Mouse (Mus musculus) intestine, embryonic 15.5 days (tissue): ENCODE measurements around the gene Gsta4. TPM values are rescaled to one million over a fixed set of nuclear protein-coding genes. Genes with fewer than 3 reads are reported as not detected.
"Not testable (repeated sequence)": the region's sequence is repeated elsewhere in the genome, so short reads cannot be mapped to it uniquely, and the experiment has no call there.

Experiments used
- ATAC-seq: fragments of 200-750 bp; cut with Nextera tagmentation; 2 replicates; pipeline ENCODE4 v1.8.0; 2017; ENCODE audit warnings: moderate TSS enrichment, moderate library complexity
- H3K27ac ChIP-seq: fragments of 300-500 bp; sonication (generic); 2 replicates; pipeline ENCODE4 v1.5.1; 2015; ENCODE audit warnings: mild to moderate bottlenecking, inconsistent platforms
- H3K27me3 ChIP-seq: fragments of 300-500 bp; sonication (generic); replicated peaks from 2 replicates; pipeline ENCODE4 v1.6.1; 2015; ENCODE audit warnings: inconsistent platforms
- H3K36me3 ChIP-seq: fragments of 300-500 bp; sonication (generic); 2 replicates; pipeline ENCODE4 v1.6.1; 2015; ENCODE audit warnings: inconsistent platforms
- H3K4me1 ChIP-seq: fragments of 300-500 bp; sonication (generic); replicated peaks from 2 replicates; pipeline ENCODE4 v1.6.1; 2015; ENCODE audit warnings: inconsistent platforms
- H3K4me2 ChIP-seq: fragments of 300-500 bp; sonication (generic); replicated peaks from 2 replicates; pipeline ENCODE4 v1.6.1; 2015; ENCODE audit warnings: mild to moderate bottlenecking, inconsistent platforms
- H3K4me3 ChIP-seq: fragments of 300-500 bp; sonication (generic); replicated peaks from 2 replicates; pipeline ENCODE4 v1.5.1; 2015; ENCODE audit warnings: inconsistent platforms
- H3K9ac ChIP-seq: fragments of 300-500 bp; sonication (generic); 2 replicates; pipeline ENCODE4 v1.6.1; 2015; ENCODE audit warnings: inconsistent platforms
- H3K9me3 ChIP-seq: fragments of 300-500 bp; sonication (generic); 2 replicates; pipeline ENCODE4 v1.6.1; 2016; ENCODE audit warnings: inconsistent platforms
- WGBS: fragments of 180-500 bp; shearing (Covaris S2); methylation state at CpG from one replicate; pipeline ENCODE4 v1.1.7; 2015; 5-methylcytosine and 5-hydroxymethylcytosine counted together
- polyA plus RNA-seq: library from polyadenylated mRNA; unstranded; fragments of >200 nt; fragmentation: Nextera tagmentation; extraction: Ambion mirVana; gene quantifications from 2 replicates; pipeline ENCODE4 v1.2.1, GENCODE M21; 2015

The Gsta4 gene
- 56.0 and 56.9 TPM in 2 replicates for polyA plus RNA-seq

DNA sequence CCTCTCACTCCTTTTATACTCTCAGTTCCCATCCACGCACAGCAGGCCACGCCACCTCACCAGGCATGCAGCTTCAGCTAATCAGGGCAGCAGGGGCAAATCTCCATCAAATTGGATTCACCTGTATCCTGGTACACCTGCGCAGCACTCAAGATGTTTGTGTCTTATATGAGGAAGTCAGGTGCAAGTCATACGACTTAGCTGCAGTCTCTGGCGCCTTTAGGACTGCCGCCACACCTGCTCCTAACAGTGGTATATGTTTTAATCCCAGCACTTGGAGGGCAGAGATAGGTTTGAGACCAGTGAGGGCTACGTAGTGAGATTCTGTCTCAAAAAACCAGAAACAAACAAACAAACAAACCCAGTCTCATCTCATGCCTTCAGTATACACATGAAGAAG lies at the start of gene Gsta4:
Gene Gsta4, plus strand, starts transcription at position 301 of the 400 bp plus-strand sequence.
- H3K27ac ChIP-seq, H3K4me3 ChIP-seq, H3K9me3 ChIP-seq, H3K4me1 ChIP-seq, H3K9ac ChIP-seq, H3K27me3 ChIP-seq, H3K4me2 ChIP-seq, H3K36me3 ChIP-seq, ATAC-seq: not testable (repeated sequence)
- over 99% methylated on average over 4 of the region's 7 CpGs for WGBS

DNA sequence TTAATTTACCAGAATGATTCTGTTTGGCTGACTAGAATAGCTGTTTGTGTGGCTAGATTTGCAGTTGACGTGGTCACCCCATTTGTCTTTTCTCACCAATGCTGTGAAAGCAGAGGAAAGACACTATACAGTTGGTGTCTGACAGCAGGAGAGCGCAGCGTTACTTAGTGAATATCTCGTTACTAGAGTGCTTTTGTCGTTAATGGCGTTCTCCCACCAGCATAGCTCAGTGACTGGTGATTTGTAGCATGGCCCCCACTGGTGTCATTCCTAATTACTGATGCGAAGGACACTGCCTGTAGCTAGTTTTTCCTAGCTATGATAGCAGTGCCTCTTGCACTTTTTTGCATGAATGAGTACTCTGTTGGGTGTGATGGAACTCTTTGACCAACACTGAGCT lies 46.9 kb upstream of the Gsta4 start:
- Histone ChIP-seq H3K4me3 (no peak overlapping the region), H3K27ac (no peak overlapping the region), H3K27me3 (no peaks in the 10 kb centered on the region), H3K4me1 (no peaks in the 10 kb centered on the region), H3K36me3 (0 out of 2 replicates have a peak, but pooled peaks cover 18% of the 10 kb centered on the region), H3K9ac (no peak overlapping the region), H3K9me3 (no peaks in the 10 kb centered on the region), H3K4me2 (no peak overlapping the region)
- WGBS: 82% methylated on average over 7 of the region's 7 CpGs
- no peak for ATAC-seq

DNA sequence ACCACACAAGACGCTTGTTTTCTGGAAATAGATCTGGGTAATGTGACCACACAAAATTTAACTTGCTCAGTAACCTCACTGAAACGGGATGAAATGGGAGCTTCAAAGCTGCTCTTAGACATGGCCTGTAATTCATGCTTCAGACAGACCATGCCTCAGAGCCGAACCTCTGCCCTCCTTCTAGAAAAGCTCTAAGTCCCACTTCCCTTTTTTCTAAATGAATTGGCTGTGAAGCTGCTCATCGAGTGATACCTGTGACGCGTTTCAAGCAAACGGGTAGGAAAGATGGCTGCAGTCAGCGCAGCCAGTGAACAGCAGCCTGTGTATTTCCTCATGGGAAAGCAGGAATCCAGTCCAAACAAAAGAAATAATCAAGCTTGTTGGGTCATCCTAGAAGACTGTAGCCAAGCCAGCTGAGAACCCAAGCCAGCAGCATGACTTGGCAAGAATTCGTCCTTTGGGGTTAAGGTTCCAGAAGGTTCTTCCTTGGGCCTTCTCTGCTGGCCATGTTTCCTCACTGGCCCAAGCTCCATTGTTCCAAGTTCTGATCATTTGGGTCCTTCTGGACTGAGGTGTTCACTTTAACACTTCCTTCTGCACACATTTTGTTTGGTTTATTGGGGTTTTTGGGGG lies 44.4 kb upstream of the Gsta4 start:
- no peak overlapping the region for H3K9ac ChIP-seq
- no peaks in the 10 kb centered on the region for H3K4me1 ChIP-seq
- H3K27me3 ChIP-seq: no peaks in the 10 kb centered on the region
- no peaks in the 10 kb centered on the region for H3K9me3 ChIP-seq
- 93% methylated on average over 9 of the region's 9 CpGs for WGBS
- no peak for ATAC-seq
- no peak overlapping the region for H3K4me3 ChIP-seq
- H3K27ac ChIP-seq: no peak overlapping the region
- H3K36me3 ChIP-seq: peaks cover 22% of the 10 kb centered on the region
- H3K4me2 ChIP-seq: no peak overlapping the region

DNA sequence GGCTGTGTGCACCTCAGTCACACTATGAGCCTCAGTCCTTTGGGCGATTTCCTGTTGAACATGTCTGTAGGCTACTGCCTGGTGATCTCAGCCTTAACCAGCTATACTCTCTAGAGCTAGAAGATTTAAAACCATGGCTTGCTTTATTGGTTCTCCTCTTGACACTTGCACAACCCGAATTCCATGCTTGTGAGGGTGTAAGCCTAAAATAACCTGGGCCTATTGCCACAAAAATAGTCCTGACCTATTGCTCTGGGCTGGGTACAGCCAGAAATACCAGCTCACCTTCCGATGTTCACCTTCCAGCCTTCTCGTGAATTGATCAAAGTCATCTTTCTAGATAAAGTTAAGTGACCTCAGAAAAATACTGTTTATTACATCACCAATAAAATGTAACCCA lies 43.1 kb upstream of the Gsta4 start:
- ATAC-seq: no peak
- H3K27me3 ChIP-seq: no peaks in the 10 kb centered on the region
- no peak overlapping the region for H3K27ac ChIP-seq
- WGBS: 86% methylated on average over 4 of the region's 4 CpGs
- H3K4me1 ChIP-seq: no peaks in the 10 kb centered on the region
- no peaks in the 10 kb centered on the region for H3K9me3 ChIP-seq
- no peak overlapping the region for H3K9ac ChIP-seq
- H3K36me3 ChIP-seq: peaks cover 18% of the 10 kb centered on the region
- H3K4me2 ChIP-seq: no peak overlapping the region
- H3K4me3 ChIP-seq: no peak overlapping the region

DNA sequence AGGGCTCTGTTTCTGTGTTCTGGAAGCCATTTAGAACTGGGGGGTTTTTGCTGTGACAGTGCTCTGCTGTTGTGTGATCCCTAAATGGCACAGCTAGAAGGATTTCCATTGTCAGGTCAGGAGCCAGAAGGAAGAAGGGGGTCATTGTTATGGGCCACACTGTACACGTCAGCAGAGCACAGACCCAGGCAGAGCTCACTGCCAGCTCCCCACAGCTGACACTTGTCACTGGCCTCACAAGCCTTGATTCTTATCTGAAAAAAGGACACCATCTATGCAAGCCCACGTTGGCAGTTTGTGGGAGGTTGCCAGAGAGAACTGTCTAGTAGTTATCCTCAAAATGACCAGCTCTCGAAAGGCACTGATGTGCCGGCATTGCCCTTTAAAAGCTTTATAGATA lies 36.5 kb upstream of the Gsta4 start:
- Histone ChIP-seq H3K27ac (no peak overlapping the region), H3K27me3 (no peaks in the 10 kb centered on the region), H3K9ac (no peak overlapping the region), H3K4me2 (no peak overlapping the region), H3K4me3 (no peak overlapping the region), H3K9me3 (no peaks in the 10 kb centered on the region), H3K4me1 (no peaks in the 10 kb centered on the region), H3K36me3 (peaks cover 17% of the 10 kb centered on the region)
- ATAC-seq: peak; percentile 48
- WGBS: 67% methylated on average over 4 of the region's 4 CpGs

DNA sequence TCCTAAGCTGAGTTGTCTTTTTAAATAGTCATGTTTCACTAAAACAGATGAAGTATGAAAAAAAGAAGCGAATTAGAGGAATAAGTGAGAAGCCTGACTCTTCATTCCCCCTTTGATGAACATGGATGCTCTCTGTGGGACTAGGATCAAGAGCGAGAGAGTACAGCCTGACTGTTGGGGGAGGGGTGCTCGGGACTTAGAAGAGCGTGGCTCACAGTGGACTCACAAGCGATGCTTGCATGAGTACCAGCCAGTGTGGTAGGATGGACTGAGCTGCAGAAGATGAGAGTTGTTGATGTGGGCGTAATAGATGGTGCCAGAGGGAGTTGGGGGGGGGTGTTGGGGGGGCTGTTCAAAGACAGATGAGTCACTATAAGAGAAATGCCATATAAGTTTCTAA lies 35.9 kb upstream of the Gsta4 start:
- no peak overlapping the region for H3K9ac ChIP-seq
- H3K4me2 ChIP-seq: no peak overlapping the region
- H3K27me3 ChIP-seq: no peaks in the 10 kb centered on the region
- 82% methylated on average over 6 of the region's 6 CpGs for WGBS
- no peaks in the 10 kb centered on the region for H3K9me3 ChIP-seq
- peaks cover 15% of the 10 kb centered on the region for H3K36me3 ChIP-seq
- no peaks in the 10 kb centered on the region for H3K4me1 ChIP-seq
- ATAC-seq: no peak
- H3K4me3 ChIP-seq: no peak overlapping the region
- no peak overlapping the region for H3K27ac ChIP-seq

DNA sequence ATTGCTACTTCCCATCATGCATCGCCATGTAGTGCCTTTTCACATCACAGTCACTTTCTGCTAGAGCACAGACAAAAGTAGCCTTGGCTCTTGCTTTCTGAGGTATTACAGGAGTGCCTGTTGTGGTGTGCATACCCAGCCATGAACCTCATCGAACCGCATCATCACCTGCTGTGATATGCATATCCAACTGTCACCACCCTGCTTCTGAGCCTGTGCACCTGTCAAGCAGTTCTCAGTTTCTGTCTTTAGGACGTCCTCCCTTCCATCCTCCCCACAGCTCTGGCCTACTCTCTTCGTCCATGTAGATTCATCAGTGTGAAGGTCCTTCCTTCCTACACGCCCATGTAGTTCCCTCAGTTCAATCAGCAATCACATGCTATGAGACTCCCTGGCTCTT lies 34.4 kb upstream of the Gsta4 start:
- WGBS: 89% methylated on average over 6 of the region's 6 CpGs
- Histone ChIP-seq H3K27me3 (no peaks in the 10 kb centered on the region), H3K9ac (no peak overlapping the region), H3K4me3 (no peak overlapping the region), H3K4me2 (no peak overlapping the region), H3K9me3 (no peaks in the 10 kb centered on the region), H3K36me3 (peaks cover 9% of the 10 kb centered on the region; the same call in 1 of the 2 replicates), H3K4me1 (no peaks in the 10 kb centered on the region), H3K27ac (no peak overlapping the region)
- ATAC-seq: no peak

DNA sequence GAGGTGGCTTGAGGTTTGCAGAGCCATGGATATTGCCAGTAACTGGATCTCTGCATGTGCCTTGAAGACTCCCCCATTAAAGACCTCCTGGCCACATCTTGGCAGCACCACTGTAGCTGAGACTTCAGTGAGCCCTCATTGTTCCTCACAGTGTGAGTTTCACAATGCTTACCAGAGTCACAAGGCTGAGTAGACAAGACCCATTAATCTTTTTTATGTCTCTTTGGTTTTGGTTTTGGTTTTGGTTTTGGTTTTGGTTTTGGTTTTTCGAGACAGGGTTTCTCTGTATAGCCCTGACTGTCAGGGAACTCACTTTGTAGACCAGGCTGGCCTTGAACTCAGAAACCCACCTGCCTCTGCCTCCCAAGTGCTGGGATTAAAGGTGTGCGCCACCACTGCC lies 32.8 kb upstream of the Gsta4 start:
- H3K27ac ChIP-seq, H3K27me3 ChIP-seq, H3K9me3 ChIP-seq, H3K4me1 ChIP-seq, H3K4me2 ChIP-seq, H3K36me3 ChIP-seq, ATAC-seq, H3K9ac ChIP-seq, H3K4me3 ChIP-seq: not testable (repeated sequence)
- 90% methylated on average over 2 of the region's 2 CpGs for WGBS

DNA sequence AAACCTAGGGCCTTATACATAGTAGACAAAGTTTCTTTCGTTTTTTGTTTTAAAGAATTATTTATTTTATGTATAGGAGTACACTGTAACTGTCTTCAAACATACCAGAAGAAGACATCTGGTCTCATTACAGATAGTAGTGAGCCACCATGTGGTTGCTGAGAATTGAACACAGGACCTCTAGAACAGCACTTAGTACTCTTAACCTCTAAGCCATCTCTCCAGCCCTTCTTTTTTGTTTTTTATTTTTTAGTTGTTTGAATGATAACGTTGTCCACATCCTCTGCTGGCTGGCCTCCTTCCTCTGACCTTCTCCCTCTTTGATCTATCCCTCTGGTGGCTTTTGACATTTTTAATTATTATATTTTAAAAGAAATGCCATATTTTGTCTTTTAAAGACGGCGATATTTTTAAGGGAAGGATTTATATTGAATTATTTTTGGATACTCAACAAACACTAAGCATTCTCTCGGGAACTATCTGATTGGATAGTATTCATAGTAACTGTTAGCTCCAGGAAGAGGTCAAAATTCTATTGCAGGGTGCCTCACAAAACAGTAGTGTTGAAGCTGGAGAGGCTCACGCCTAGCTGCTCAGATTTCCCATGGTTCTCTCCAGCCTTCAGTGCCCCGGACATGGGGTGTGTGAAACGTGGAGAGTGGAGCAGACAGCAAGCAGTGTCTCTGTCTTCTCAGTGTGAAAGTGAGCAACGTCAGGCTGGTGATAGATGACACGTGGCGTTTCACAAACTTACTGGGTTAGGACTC lies 28.2 kb upstream of the Gsta4 start:
- no peaks in the 10 kb centered on the region for H3K4me1 ChIP-seq
- 80% methylated on average over 11 of the region's 11 CpGs for WGBS
- H3K36me3 ChIP-seq: peaks cover 24% of the 10 kb centered on the region
- H3K27me3 ChIP-seq: no peaks in the 10 kb centered on the region
- H3K27ac ChIP-seq: no peak overlapping the region
- no peak for ATAC-seq
- H3K9ac ChIP-seq: no peak overlapping the region
- H3K9me3 ChIP-seq: no peaks in the 10 kb centered on the region
- H3K4me2 ChIP-seq: no peak overlapping the region
- H3K4me3 ChIP-seq: no peak overlapping the region

DNA sequence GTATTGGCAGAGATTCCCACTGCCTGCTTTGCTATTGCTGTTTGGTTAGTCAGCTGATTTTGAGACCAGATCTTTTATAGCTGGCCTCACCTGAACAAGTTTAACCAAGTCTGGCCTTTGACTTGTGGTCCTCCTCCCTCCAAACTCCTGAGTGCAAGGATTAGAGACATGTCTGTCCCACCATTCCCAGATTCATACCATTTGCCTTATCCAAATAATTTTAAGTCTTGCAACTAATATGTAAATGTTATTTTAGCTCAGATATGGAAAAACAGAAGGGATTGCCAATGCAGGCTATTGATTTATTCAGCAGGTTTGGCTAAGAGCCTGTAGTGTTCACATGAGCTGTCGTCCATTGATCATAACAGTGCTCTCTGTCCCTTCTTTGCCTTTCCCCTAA lies 25.4 kb upstream of the Gsta4 start:
- H3K4me1 ChIP-seq: no peaks in the 10 kb centered on the region
- H3K27ac ChIP-seq: no peak overlapping the region
- no peak for ATAC-seq
- H3K9ac ChIP-seq: no peak overlapping the region
- no peaks in the 10 kb centered on the region for H3K27me3 ChIP-seq
- 95% methylated on average over 1 of the region's 1 CpGs for WGBS
- H3K36me3 ChIP-seq: peaks cover 40% of the 10 kb centered on the region
- no peaks in the 10 kb centered on the region for H3K9me3 ChIP-seq
- H3K4me3 ChIP-seq: no peak overlapping the region
- H3K4me2 ChIP-seq: no peak overlapping the region

DNA sequence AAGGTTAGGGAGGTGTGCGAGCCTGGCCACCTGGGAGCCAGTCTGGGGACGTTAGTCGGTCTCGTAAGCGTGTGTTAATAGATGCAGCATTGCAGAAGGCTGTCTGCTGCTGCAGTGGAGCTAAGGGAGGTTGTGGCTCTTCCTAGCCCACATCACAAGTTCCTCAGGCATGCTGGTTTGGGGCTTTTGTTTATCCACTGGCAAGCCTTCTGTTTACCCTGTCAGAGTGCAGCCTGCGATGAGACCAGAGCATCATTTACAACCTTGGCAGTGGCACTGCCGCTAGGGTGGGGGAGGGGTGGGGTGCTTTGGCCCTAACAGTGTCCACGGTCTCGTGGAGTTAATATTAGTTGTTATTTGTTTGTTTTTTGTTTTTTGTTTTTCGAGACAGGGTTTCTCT lies 19.3 kb upstream of the Gsta4 start:
- Histone ChIP-seq H3K9ac (no peak overlapping the region), H3K4me3 (no peak overlapping the region), H3K4me1 (no peaks in the 10 kb centered on the region), H3K36me3 (peaks cover 36% of the 10 kb centered on the region), H3K27ac (no peak overlapping the region), H3K27me3 (no peaks in the 10 kb centered on the region), H3K9me3 (no peaks in the 10 kb centered on the region), H3K4me2 (no peak overlapping the region)
- no peak for ATAC-seq
- 58% methylated on average over 10 of the region's 10 CpGs for WGBS

DNA sequence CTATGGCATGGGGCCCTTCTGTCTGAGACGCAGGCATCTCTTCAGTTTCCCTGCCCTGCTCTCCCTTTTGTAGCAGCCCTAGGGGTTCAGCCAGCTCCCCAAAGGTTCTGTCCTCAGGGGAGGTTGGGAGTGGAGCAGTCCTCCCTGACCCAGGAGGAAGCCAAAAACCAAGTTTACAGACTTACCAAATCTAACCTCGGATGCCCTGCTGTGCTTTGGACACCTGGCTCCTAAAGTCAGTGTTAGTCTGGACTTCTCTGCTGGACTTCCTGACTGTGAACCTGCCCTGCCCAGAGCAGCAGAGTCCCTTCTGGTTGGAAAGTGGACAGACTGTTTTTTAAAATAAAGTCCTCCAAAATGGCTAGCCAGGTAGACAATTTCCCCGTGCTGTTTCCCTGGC lies 17.8 kb upstream of the Gsta4 start:
- no peak overlapping the region for H3K4me3 ChIP-seq
- H3K27ac ChIP-seq: no peak overlapping the region
- H3K9ac ChIP-seq: no peak overlapping the region
- H3K4me1 ChIP-seq: no peaks in the 10 kb centered on the region
- no peak for ATAC-seq
- H3K9me3 ChIP-seq: no peaks in the 10 kb centered on the region
- WGBS: 89% methylated on average over 3 of the region's 3 CpGs
- H3K4me2 ChIP-seq: no peak overlapping the region
- peaks cover 25% of the 10 kb centered on the region for H3K36me3 ChIP-seq
- H3K27me3 ChIP-seq: no peaks in the 10 kb centered on the region

DNA sequence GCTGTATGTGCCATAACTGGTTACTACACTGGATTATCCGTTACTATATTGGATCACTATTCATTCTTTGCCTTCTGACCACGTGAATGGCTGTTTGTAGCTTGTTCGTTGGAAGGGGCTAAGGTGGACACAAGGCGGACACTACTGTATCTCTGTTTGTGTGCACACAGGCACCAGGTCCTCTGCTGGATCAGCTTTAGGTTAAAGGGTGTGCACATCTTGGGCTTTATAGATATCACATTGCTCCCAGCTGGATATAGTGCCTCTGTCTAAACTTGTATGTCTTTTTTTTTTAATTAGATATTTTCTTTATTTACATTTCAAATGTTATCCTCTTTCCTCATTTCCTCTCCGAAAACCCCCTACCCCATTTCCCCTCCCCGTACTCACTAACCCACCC lies 17.1 kb upstream of the Gsta4 start:
- H3K9me3 ChIP-seq: no peaks in the 10 kb centered on the region
- H3K27me3 ChIP-seq: no peaks in the 10 kb centered on the region
- WGBS: 93% methylated on average over 6 of the region's 6 CpGs
- no peak for ATAC-seq
- no peak overlapping the region for H3K4me2 ChIP-seq
- no peak overlapping the region for H3K27ac ChIP-seq
- H3K36me3 ChIP-seq: peaks cover 21% of the 10 kb centered on the region
- H3K4me1 ChIP-seq: no peaks in the 10 kb centered on the region
- H3K4me3 ChIP-seq: no peak overlapping the region
- H3K9ac ChIP-seq: no peak overlapping the region
